Mouse (Mus musculus): ENCODE results near the gene Rad9b. TPM values are rescaled to one million over a fixed set of nuclear protein-coding genes. Genes with fewer than 3 reads are reported as not detected.

Gene Rad9b
- 11.7 and 12.3 TPM in 2 replicates for polyA plus RNA-seq (2016; fragmentation: Nextera tagmentation; extraction: Ambion mirVana)

- H3K27ac ChIP-seq, result peak within 1 kb of the TSS; percentile 64; the same call in 1 of the 2 replicates
- ATAC-seq (ENCODE audit: low FRiP score, low read depth), result peak; percentile 91
- H3K4me2 ChIP-seq (replicated peaks), result peak within 1 kb of the TSS; percentile 86
- H3K9me3 ChIP-seq, result no peaks in the 10 kb centered on the region
- peaks cover 2% of the 10 kb centered on the region for H3K36me3 ChIP-seq
- peak within 1 kb of the TSS; percentile 92 for H3K4me3 ChIP-seq
- under 1% methylated on average over 51 of the region's 51 CpGs for WGBS
- H3K27me3 ChIP-seq (replicated peaks), result no peaks in the 10 kb centered on the region
- H3K4me1 ChIP-seq, result peaks cover 8% of the 10 kb centered on the region; the same call in 1 of the 2 replicates
- H3K9ac ChIP-seq, result peak within 1 kb of the TSS; percentile 89
Observed at GRCm38 (mm10) chr5:122353807-122354491, at the start of gene Rad9b, which contains the start of gene Vps29. Gene Rad9b (minus strand): TSS chr5:122354233. Gene Vps29 (plus strand): TSS chr5:122354369.

GRCm38 (mm10) chr5:122403362-122403761 lies 49.3 kb upstream of the Rad9b start:
- WGBS, result 94% methylated on average over 12 of the region's 12 CpGs

GRCm38 (mm10) chr5:122402772-122403171 lies 48.7 kb upstream of the Rad9b start:
- 90% methylated on average over 5 of the region's 5 CpGs for WGBS
- Histone ChIP-seq H3K4me2 (replicated peaks) (no peak overlapping the region), H3K27me3 (replicated peaks) (no peaks in the 10 kb centered on the region), H3K9me3 (0 out of 2 replicates have a peak, but pooled peaks cover 6% of the 10 kb centered on the region), H3K4me3 (no peak overlapping the region), H3K9ac (no peak overlapping the region), H3K36me3 (peaks cover 80% of the 10 kb centered on the region), H3K27ac (no peak overlapping the region), H3K4me1 (no peaks in the 10 kb centered on the region)
- no peak for ATAC-seq (ENCODE audit: low FRiP score, low read depth)

More at GRCm38 (mm10) chr5:122403362-122403761, 49.3 kb upstream of the Rad9b start:
- Histone ChIP-seq H3K9ac (no peak overlapping the region), H3K4me3 (no peak overlapping the region), H3K27me3 (replicated peaks) (no peaks in the 10 kb centered on the region), H3K9me3 (0 out of 2 replicates have a peak, but pooled peaks cover 6% of the 10 kb centered on the region), H3K4me1 (no peaks in the 10 kb centered on the region), H3K4me2 (replicated peaks) (no peak overlapping the region), H3K36me3 (peaks cover 75% of the 10 kb centered on the region), H3K27ac (no peak overlapping the region)
- ATAC-seq (ENCODE audit: low FRiP score, low read depth), result no peak

- Histone ChIP-seq H3K9me3 (0 out of 2 replicates have a peak, but pooled peaks cover 6% of the 10 kb centered on the region), H3K27me3 (replicated peaks) (no peaks in the 10 kb centered on the region), H3K4me2 (replicated peaks) (no peak overlapping the region), H3K4me1 (no peaks in the 10 kb centered on the region), H3K36me3 (peaks cover 80% of the 10 kb centered on the region), H3K27ac (no peak overlapping the region), H3K9ac (no peak overlapping the region), H3K4me3 (no peak overlapping the region)
- ATAC-seq (ENCODE audit: low FRiP score, low read depth), result no peak
- WGBS, result 84% methylated on average over 13 of the region's 13 CpGs
Observed at GRCm38 (mm10) chr5:122402160-122402559, 48.1 kb upstream of the Rad9b start.

- no peak overlapping the region for H3K4me2 ChIP-seq (replicated peaks)
- no peaks in the 10 kb centered on the region for H3K4me1 ChIP-seq
- no peak for ATAC-seq (ENCODE audit: low FRiP score, low read depth)
- no peak overlapping the region for H3K4me3 ChIP-seq
- no peak overlapping the region for H3K27ac ChIP-seq
- H3K36me3 ChIP-seq, result peaks cover 77% of the 10 kb centered on the region
- no peak overlapping the region for H3K9ac ChIP-seq
- no peaks in the 10 kb centered on the region for H3K27me3 ChIP-seq (replicated peaks)
- WGBS, result 25% methylated on average over 8 of the region's 8 CpGs
- H3K9me3 ChIP-seq, result 0 out of 2 replicates have a peak, but pooled peaks cover 2% of the 10 kb centered on the region
Observed at GRCm38 (mm10) chr5:122401303-122401640, 47.2 kb upstream of the Rad9b start.

GRCm38 (mm10) chr5:122400628-122401302 lies 46.7 kb upstream of the Rad9b start:
- H3K27ac ChIP-seq, result no peak overlapping the region
- peaks cover 72% of the 10 kb centered on the region for H3K36me3 ChIP-seq
- H3K4me1 ChIP-seq, result no peaks in the 10 kb centered on the region
- H3K9ac ChIP-seq, result no peak overlapping the region
- no peak overlapping the region for H3K4me2 ChIP-seq (replicated peaks)
- no peak for ATAC-seq (ENCODE audit: low FRiP score, low read depth)
- H3K27me3 ChIP-seq (replicated peaks), result no peaks in the 10 kb centered on the region
- no peaks in the 10 kb centered on the region for H3K9me3 ChIP-seq
- WGBS, result 91% methylated on average over 18 of the region's 18 CpGs
- no peak overlapping the region for H3K4me3 ChIP-seq

- H3K27ac ChIP-seq, result no peak overlapping the region
- no peak for ATAC-seq (ENCODE audit: low FRiP score, low read depth)
- H3K4me3 ChIP-seq, result no peak overlapping the region
- peaks cover 67% of the 10 kb centered on the region for H3K36me3 ChIP-seq
- H3K4me2 ChIP-seq (replicated peaks), result no peak overlapping the region
- no peaks in the 10 kb centered on the region for H3K27me3 ChIP-seq (replicated peaks)
- H3K9ac ChIP-seq, result no peak overlapping the region
- no peaks in the 10 kb centered on the region for H3K9me3 ChIP-seq
- H3K4me1 ChIP-seq, result no peaks in the 10 kb centered on the region
- WGBS, result 97% methylated on average over 8 of the region's 8 CpGs
Observed at GRCm38 (mm10) chr5:122399871-122400270, 45.8 kb upstream of the Rad9b start.

GRCm38 (mm10) chr5:122397495-122397894 lies 43.5 kb upstream of the Rad9b start:
- Histone ChIP-seq H3K4me2 (replicated peaks) (no peak overlapping the region), H3K27ac (no peak overlapping the region), H3K9me3 (no peaks in the 10 kb centered on the region), H3K4me3 (no peak overlapping the region), H3K36me3 (peaks cover 49% of the 10 kb centered on the region), H3K4me1 (peaks cover 10% of the 10 kb centered on the region), H3K27me3 (replicated peaks) (no peaks in the 10 kb centered on the region), H3K9ac (no peak overlapping the region)
- ATAC-seq (ENCODE audit: low FRiP score, low read depth), result no peak
- WGBS, result 90% methylated on average over 8 of the region's 8 CpGs

- no peak overlapping the region for H3K4me2 ChIP-seq (replicated peaks)
- no peak overlapping the region for H3K4me3 ChIP-seq
- H3K36me3 ChIP-seq, result peaks cover 42% of the 10 kb centered on the region
- H3K4me1 ChIP-seq, result peaks cover 13% of the 10 kb centered on the region
- H3K27me3 ChIP-seq (replicated peaks), result no peaks in the 10 kb centered on the region
- no peak overlapping the region for H3K9ac ChIP-seq
- no peaks in the 10 kb centered on the region for H3K9me3 ChIP-seq
- 92% methylated on average over 10 of the region's 10 CpGs for WGBS
- H3K27ac ChIP-seq, result no peak overlapping the region
- no peak for ATAC-seq (ENCODE audit: low FRiP score, low read depth)
Observed at GRCm38 (mm10) chr5:122396791-122397190, 42.8 kb upstream of the Rad9b start.

GRCm38 (mm10) chr5:122393887-122394286 lies 39.9 kb upstream of the Rad9b start:
- ATAC-seq (ENCODE audit: low FRiP score, low read depth), result no peak

GRCm38 (mm10) chr5:122392227-122393004 lies 38.4 kb upstream of the Rad9b start:
- 15% methylated on average over 19 of the region's 19 CpGs for WGBS
- Histone ChIP-seq H3K27ac (no peak overlapping the region), H3K4me1 (peaks cover 13% of the 10 kb centered on the region), H3K4me2 (replicated peaks) (peak overlapping the region; percentile 91), H3K36me3 (peaks cover 18% of the 10 kb centered on the region), H3K9me3 (no peaks in the 10 kb centered on the region), H3K27me3 (replicated peaks) (no peaks in the 10 kb centered on the region), H3K9ac (peak overlapping the region; percentile 77), H3K4me3 (peak overlapping the region; percentile 78)
- no peak for ATAC-seq (ENCODE audit: low FRiP score, low read depth)

More at GRCm38 (mm10) chr5:122393887-122394286, 39.9 kb upstream of the Rad9b start:
- WGBS, result 51% methylated on average over 2 of the region's 2 CpGs
- Histone ChIP-seq H3K4me1 (peaks cover 13% of the 10 kb centered on the region), H3K36me3 (peaks cover 27% of the 10 kb centered on the region), H3K9ac (no peak overlapping the region), H3K27ac (no peak overlapping the region), H3K27me3 (replicated peaks) (no peaks in the 10 kb centered on the region), H3K4me2 (replicated peaks) (no peak overlapping the region), H3K4me3 (no peak overlapping the region), H3K9me3 (no peaks in the 10 kb centered on the region)

- Histone ChIP-seq H3K9ac (peak within 1 kb of the TSS; percentile 77), H3K4me1 (peaks cover 13% of the 10 kb centered on the region), H3K4me3 (peak within 1 kb of the TSS; percentile 78), H3K4me2 (replicated peaks) (peak within 1 kb of the TSS; percentile 91), H3K27me3 (replicated peaks) (no peaks in the 10 kb centered on the region), H3K36me3 (peaks cover 13% of the 10 kb centered on the region), H3K9me3 (no peaks in the 10 kb centered on the region), H3K27ac (no peak within 1 kb of the TSS)
- ATAC-seq (ENCODE audit: low FRiP score, low read depth), result peak; percentile 68; the same call in 1 of the 2 replicates
- WGBS, result under 1% methylated on average over 39 of the region's 39 CpGs
Observed at GRCm38 (mm10) chr5:122391786-122392180, 37.8 kb upstream of the Rad9b start, which contains the start of gene Arpc3. Gene Arpc3 (plus strand): TSS chr5:122391878.
